Mouse (Mus musculus) left cerebral cortex, adult 18-20 months (tissue): ENCODE results near the gene Kcnk3. TPM values are rescaled to one million over a fixed set of nuclear protein-coding genes. Genes with fewer than 3 reads are reported as not detected.

Experiments used
- DNase-seq, 2 experiments: peaks; one replicate each; pipeline ENCODE4 v3.0.0; 2021 to 2022; ENCODE audit warnings: low spot score in 2 of 2, mixed read lengths in 1 of 2
- microRNA-seq, 2 experiments: library from miRNA; unstranded; fragments of <30 nt; microRNA quantifications; one replicate each; pipeline ENCODE4 v1.2.0; 2021
- total RNA-seq, 2 experiments: library from RNA; stranded (reverse); gene quantifications; 2 replicates each; pipeline ENCODE4 v1.2.3; 2021

Gene Kcnk3
- total RNA-seq, 2 experiments from 2014 or later = 22.6 to 24.2 TPM

- no peak for DNase-seq
Measured at GRCm38 (mm10) chr5:30667686-30668085, 79.7 kb downstream of the Kcnk3 start.

GRCm38 (mm10) chr5:30668637-30669495 lies 80.9 kb downstream of the Kcnk3 start:
- DNase-seq = no peak

- DNase-seq = no peak
Measured at GRCm38 (mm10) chr5:30669496-30669830, 81.5 kb downstream of the Kcnk3 start.

- DNase-seq = no peak
Measured at GRCm38 (mm10) chr5:30670091-30670490, 82.1 kb downstream of the Kcnk3 start.

GRCm38 (mm10) chr5:30674001-30674400 lies 86.0 kb downstream of the Kcnk3 start:
- no peak for DNase-seq

Small RNAs within 50 kb of the gene (microRNA-seq; reads per million reads assigned to microRNA genes)
- 0 reads per million in 2 experiments for gene Mir5625

Other genes with a start within 250 kb of the Kcnk3 start
- 10 to 100 TPM; 19.7 to 19.8 TPM for gene Otof, start 126.2 kb upstream of the Kcnk3 start, total RNA-seq
- gene 1700001C02Rik, start 122.1 kb upstream of the Kcnk3 start, total RNA-seq = not detected
- gene Cib4, start 42.3 kb upstream of the Kcnk3 start, total RNA-seq = not detected
- 10 to 100 TPM; 39.6 to 41.6 TPM for gene Slc35f6, start 59.8 kb downstream of the Kcnk3 start, total RNA-seq
- 1 to 10 TPM; 2.8 to 5.3 TPM for gene Cenpa, start 78.6 kb downstream of the Kcnk3 start, total RNA-seq
- 10 to 100 TPM; 18.2 to 20.6 TPM for gene Dpysl5, start 123.4 kb downstream of the Kcnk3 start, total RNA-seq
- gene Mapre3, start 226.5 kb downstream of the Kcnk3 start, total RNA-seq = 100 to 1,000 TPM; 221 to 228 TPM